Mouse (Mus musculus) mesoderm, embryonic 11.5 days (tissue): Measurements from ENCODE around the gene Sult5a1.
"Not testable (repeated sequence)": the region's sequence is repeated elsewhere in the genome, so short reads cannot be mapped to it uniquely, and the experiment has no call there.

Source experiments
- DNase-seq: peaks from one replicate; pipeline ENCODE4 v3.0.0-alpha.2; 2012; ENCODE audit warnings: low read depth, low spot score

The Sult5a1 gene

GRCm38 (mm10) chr8:123157888-123158465, at the start of gene Sult5a1:
TSS of gene Sult5a1 (minus strand) at chr8:123158315.
- DNase-seq, result no peak

- no peak for DNase-seq
These were observed 45.5 kb upstream of the Sult5a1 start for GRCm38 (mm10) chr8:123203571-123203970.

- DNase-seq, result peak; percentile 89
These were observed 44.2 kb upstream of the Sult5a1 start for GRCm38 (mm10) chr8:123202288-123202687.

GRCm38 (mm10) chr8:123199864-123200263, 41.7 kb upstream of the Sult5a1 start:
- no peak for DNase-seq

GRCm38 (mm10) chr8:123197016-123197415, 38.9 kb upstream of the Sult5a1 start:
- DNase-seq, result not testable (repeated sequence)

GRCm38 (mm10) chr8:123193771-123194170, 35.7 kb upstream of the Sult5a1 start:
- no peak for DNase-seq

GRCm38 (mm10) chr8:123191908-123192307, 33.8 kb upstream of the Sult5a1 start:
- DNase-seq, result no peak

GRCm38 (mm10) chr8:123190678-123191077, 32.6 kb upstream of the Sult5a1 start:
- peak; percentile 84 for DNase-seq

GRCm38 (mm10) chr8:123188841-123189240, 30.7 kb upstream of the Sult5a1 start:
- no peak for DNase-seq

- no peak for DNase-seq
These were observed 29.9 kb upstream of the Sult5a1 start for GRCm38 (mm10) chr8:123188006-123188405.

- peak; percentile 68 for DNase-seq
These were observed 27.7 kb upstream of the Sult5a1 start, which contains the start of gene Dpep1 for GRCm38 (mm10) chr8:123185566-123186409. TSS of gene Dpep1 (plus strand) at chr8:123186242.

- DNase-seq, result peak; percentile 69
These were observed 23.3 kb upstream of the Sult5a1 start for GRCm38 (mm10) chr8:123181391-123181790.

- no peak for DNase-seq
These were observed 1.9 kb downstream of the Sult5a1 start for GRCm38 (mm10) chr8:123156070-123156773.

- no peak for DNase-seq
These were observed 2.9 kb downstream of the Sult5a1 start for GRCm38 (mm10) chr8:123155177-123155576.

GRCm38 (mm10) chr8:123150737-123151171, 7.4 kb downstream of the Sult5a1 start:
- no peak for DNase-seq

GRCm38 (mm10) chr8:123146390-123146789, 11.7 kb downstream of the Sult5a1 start:
- DNase-seq, result no peak

GRCm38 (mm10) chr8:123145279-123145678, 12.8 kb downstream of the Sult5a1 start:
- peak; percentile 49 for DNase-seq

- DNase-seq, result no peak
These were observed 16.2 kb downstream of the Sult5a1 start for GRCm38 (mm10) chr8:123141741-123142462.

GRCm38 (mm10) chr8:123138741-123139140, 19.4 kb downstream of the Sult5a1 start:
- DNase-seq, result no peak

GRCm38 (mm10) chr8:123137645-123138077, 20.5 kb downstream of the Sult5a1 start:
- peak; percentile 69 for DNase-seq

- no peak for DNase-seq
These were observed 21.8 kb downstream of the Sult5a1 start for GRCm38 (mm10) chr8:123136287-123136686.
